Mouse (Mus musculus): ENCODE data around the gene Ccdc172.

The Ccdc172 gene

DNA sequence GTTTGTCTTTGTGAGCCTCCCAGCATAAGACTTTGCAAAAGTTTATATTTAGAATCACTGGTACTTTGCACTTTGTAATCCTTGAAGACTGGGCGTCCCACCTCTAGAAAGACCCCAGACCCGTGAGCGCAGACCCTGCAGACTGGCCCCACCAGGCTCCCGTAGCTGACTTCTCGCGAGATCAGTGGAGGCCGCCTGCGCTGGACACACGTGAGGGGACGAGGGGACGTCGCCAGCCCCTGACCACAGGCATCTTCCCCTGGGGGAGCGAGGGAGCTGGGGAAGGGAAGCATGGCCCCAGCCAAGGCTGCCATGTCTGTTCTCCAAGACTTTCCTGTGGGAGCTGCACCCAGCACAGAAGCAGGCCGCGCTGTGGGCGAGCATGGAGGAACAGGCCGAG is at the start of gene Ccdc172:
Gene Ccdc172 (plus strand): TSS at position 176 of the 400 bp plus-strand sequence.
- no peak for DNase-seq (ENCODE audit: low spot score)

DNA sequence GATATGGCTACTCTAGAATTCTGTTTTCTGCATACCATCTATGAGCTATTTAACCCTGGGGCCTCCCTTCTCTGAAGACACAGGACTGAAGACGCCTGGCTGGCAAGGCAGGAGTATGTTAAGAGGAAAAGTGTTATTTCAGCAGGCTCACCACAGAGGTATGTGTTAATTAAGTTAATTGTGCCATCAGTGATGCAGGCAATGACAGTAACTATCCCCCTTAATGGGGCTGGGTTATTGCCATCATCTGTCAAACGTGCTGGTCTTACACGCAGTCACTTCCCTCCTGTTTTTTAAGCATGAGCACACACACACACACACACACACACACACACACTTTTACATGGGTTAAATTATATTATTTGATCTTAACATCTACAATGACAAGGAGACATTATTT is 48.0 kb upstream of the Ccdc172 start:
- peak; percentile 31 for DNase-seq (ENCODE audit: low spot score)

DNA sequence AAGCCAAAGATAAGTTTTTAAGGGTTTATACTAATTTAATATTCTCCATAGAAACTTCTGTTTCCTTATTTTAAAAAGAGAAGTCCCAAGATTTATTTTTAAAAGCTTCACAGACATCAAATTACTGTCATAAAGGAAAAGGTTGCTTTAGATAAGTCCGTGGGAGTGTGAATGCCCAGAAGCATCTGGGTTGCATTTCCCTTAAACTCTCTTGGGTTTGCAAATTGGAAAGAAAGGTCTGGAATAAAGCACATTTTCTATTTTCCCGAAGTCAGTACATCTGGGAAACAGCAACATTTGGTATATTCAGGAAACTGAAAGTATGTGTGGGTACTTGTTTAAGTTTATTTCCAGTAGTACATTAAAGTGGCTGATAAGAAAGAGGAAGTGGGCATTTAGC is 43.5 kb upstream of the Ccdc172 start:
- no peak for DNase-seq (ENCODE audit: low spot score)

DNA sequence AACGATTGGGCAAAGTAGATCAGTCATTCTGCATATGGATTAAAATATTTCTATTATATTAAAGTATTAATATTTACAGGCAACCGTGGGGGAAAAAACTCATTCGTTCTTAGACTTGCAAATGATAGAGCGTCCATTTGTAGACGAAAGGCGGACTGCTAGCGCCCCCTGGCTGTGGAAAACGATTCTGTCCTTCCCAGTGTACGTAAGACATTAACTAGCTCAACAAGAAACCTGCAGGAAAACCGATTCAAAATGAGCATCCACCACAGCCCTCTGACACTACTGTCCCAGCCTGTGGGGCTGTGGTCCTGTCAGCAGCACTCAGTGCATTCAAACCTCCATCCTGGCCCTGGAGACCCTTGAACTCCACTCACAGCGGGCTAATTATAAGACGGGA is 42.4 kb upstream of the Ccdc172 start:
- peak; percentile 96 for DNase-seq (ENCODE audit: low spot score)

DNA sequence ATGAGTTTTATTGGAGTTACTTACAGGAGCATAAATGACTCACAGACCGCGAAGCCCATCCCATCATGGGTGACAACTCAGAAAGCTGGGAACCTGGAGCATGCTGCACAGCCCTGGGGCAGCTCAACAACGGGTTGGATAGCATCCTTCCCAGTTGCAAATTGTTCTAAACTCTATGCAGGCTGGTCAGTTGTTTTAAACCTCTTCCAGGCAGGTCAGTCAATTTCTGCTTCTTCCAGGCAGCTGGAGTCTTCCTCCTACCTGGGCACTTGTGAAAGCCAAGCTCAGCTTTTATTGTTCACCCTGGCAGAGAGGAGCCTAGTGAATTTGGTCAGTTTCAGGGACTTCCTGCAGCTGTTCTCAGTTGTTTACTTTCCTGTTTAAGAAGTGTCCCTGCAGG is 37.5 kb upstream of the Ccdc172 start:
- DNase-seq (ENCODE audit: low spot score), result no peak

DNA sequence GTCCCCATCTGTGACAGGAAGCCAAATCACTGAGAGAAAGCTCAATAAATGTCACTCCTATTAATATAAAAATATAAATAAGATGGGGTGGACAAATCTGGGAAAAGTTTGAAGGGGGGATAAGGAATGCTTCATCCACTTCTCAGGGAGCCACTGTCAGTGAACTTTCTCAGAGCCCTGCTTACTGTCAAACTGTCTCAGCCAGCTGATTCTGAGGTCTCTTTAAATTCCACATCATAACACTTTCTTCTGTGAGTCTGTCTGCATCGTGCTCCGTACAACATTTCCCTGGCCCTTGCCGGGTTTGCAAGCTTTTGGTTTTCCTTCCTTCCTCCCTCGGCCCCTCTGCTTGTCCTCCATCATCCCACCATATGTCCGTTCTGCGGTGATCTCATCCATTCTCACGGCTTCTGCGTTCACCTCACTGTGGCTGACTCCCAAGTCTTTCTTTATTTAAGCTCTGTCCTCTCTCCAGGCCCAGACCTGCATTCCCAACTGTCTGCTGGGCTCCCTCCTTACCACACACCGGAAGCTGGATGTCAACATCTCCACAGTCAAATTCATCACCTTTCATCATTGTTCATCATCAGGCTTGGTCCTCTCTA is 29.3 kb upstream of the Ccdc172 start:
- DNase-seq (ENCODE audit: low spot score), result no peak

DNA sequence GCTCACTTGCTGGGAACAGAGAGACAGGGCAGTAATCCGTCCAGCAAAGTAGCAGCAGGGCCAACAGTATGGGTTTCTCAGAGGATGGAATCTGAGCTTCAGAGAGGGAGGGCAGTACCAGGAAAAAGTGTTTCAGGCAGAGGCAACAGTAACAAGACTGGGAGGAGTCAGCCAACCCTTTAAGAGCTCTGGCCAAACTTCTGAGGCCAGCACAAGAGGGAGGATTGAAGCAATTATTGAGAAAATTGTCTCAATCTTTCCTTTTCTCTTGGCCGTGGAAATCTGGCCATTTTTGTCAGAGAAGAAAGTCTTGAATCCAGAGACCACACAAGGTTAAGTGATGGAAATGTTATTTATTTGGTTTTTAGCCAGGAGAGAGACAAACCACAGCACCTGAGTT is 25.1 kb upstream of the Ccdc172 start:
- no peak for DNase-seq (ENCODE audit: low spot score)

DNA sequence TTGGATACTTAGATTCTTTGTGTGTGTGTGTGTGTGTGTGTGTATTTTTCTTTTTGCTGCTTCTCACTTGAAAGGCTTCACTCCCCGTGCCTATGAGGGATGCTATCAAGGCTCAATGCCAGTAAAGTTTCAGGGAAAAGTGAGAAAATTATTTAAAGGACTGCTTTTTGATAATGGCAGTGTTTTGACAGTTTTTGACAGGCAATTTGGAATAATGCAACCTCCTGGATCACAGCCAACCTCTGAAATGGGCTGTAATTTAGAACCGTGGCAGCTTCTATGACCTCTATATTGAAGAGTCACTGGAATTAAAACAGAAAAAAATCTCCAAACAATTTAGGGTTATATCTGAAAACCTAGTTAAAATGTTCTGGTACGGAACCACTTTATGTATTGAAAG is 14.7 kb upstream of the Ccdc172 start:
- DNase-seq (ENCODE audit: low spot score), result no peak

DNA sequence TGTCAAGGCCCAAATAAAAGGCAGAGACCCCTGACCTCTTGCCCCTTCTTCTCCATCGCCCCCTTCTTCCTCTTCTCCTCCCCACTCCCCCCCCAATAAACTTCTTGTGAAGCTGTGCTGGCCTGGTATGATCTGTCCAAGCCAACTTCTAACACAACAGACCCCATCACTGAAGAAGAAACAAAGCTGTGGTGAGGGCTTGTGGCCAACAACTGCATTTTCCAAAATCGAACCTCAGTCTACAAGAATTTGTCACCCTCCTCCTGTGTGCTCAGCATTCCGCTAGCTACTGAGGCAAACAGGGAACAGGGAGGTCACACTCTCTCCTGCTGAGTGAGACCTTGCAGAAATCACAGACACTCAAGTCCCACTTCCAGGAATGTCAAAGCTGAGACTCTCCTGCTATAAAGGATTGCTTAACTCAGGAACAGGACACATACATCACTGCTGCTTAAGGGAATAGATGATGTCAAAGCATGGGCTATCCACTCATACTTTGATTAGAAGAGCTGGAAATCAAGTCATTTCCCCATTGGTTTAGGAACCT is 12.3 kb upstream of the Ccdc172 start:
- no peak for DNase-seq (ENCODE audit: low spot score)

DNA sequence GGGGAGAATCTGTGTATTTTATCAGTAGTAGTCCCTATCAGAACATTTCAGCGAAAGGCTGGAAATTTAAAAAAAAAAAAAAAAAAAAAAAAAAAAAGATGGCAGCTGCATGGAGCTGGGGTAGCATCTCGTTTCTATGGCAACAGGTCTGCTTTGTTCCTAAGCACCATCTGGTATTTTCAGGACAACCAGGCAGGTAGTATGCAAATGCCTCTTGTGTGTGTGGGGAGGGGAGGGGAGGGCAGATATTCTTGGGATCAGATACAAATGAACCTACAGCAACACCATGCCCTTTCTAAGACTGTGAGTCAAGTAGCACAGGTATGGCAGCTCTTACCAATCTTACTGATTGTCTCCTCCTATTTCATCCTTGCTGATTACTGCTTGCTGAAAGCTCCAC is 11.7 kb upstream of the Ccdc172 start:
- DNase-seq (ENCODE audit: low spot score), result peak; percentile 51

DNA sequence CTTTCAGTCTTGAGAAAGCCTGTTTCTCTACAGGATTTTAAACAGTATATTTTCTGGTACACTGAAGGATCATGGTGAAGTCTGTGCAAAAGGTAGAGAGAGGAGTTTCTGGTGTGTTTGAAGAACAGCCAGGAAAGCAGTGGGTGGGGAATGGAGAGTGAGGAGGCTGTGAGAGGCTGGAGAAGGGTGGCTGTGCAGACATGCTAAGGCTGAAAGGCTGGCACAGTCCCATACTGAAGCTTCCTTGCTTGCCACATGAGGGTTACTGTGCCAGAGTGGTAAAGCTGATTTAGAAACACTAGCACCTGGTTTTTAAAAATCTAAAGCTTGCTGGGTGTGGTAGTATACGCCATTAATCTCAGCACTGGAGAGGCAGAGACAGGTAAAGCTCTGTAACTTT is 9.9 kb downstream of the Ccdc172 start:
- no peak for DNase-seq (ENCODE audit: low spot score)

DNA sequence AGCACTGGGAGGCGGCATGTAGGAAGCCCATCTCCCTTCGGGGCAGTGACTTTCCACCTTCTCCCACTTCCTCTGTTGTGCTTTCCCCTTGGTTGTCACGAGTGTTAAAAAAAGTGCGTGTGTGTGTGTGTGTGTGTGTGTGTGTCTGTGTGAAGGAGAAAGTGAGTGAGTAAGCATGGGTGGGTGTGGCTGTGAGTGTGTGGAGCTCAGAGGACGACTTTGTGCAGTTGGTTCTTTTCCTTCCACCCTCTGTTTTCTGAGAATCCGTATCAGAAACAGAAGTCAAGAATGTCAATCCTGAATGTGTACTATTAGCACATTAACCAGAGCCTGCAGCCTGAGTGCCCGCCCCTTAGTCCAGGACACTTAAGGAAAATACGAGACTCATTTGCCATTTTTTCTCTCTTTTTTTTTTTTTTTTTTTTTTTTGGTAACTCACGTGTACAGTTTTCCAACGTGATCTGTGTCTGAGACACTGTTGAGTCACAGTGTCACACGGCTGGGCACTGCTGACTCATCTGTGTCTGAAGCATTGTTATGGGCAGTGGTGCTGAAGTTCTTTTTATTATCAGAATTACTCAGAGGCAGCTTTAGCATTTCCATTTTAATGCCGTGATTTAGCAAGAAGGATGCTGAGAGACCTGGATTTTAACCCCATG is 12.1 kb downstream of the Ccdc172 start:
- DNase-seq (ENCODE audit: low spot score), result peak; percentile 29

DNA sequence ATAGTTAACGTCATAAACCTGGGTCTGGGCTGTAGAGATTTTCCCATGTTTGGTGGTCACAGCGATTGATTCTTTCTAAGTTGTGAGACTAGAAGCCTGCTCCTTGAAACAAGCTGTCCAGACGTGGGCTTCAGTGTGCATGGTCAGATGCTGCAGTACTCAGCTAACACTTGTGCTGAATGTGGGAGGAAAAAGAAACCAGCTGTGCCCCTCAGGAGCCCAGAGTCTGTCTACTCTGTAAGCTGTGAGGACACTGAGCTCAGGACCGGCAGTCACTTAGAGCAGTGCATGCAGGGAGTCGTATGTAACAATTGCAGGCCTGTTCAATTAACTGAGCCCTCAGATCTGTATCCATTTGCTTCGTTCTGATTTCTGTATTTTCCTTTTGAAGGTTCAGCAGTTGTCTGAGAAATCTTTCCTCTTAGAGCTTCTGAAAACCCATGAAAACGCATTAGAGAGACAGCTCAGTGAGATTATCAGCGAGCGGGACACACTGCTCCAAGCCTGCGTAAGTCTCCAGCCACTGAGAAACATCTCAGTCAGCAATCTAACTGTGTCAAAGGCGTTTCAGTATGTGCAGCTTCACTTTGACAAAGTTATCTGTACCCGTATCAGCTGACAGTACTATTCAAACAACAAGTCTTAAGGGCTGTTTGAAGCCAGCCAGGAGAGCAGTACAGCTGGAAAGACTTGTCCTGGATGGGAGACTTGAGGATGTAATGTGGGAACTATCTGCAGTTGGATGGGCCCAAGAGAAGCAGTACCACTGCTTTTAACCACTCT is 13.9 kb downstream of the Ccdc172 start:
- DNase-seq (ENCODE audit: low spot score), result no peak

DNA sequence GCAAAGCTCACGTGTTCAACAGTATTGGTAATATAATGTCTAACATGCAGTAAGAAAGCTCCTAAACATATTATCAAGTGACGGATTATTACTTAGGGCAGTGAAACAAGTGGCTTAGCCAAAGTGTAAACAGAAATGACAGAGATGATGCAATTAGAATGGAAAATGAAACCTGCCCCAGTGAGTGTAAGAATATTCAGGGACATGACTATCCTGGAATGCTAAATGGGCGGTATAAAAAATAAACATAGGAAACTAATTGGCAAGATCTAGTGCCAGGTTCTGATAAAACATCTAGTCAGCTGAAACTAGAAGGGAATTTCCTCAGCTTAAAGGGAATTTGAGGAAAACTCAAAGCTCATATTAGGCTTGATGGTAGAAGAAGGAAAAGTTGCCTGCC is 21.3 kb downstream of the Ccdc172 start:
- no peak for DNase-seq (ENCODE audit: low spot score)

DNA sequence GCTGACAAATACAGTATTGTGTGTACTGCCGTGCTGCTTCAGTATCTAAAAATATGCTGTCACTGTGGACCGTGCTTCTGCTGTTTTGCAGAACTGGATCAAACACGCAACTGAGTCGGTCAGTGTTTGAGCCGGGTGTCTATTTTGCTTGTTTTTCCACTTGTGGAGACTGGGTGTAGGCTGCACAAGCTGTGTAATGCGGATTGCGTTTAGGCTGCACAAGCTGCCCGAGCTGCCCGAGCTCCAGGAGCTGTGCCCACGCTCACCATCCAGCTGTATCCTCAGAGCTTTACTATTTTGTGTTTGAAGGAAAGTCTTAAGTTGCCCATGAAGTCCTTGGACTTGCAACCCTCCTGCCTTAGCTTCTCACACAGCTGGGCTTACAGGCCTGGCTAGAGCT is 24.9 kb downstream of the Ccdc172 start:
- no peak for DNase-seq (ENCODE audit: low spot score)

DNA sequence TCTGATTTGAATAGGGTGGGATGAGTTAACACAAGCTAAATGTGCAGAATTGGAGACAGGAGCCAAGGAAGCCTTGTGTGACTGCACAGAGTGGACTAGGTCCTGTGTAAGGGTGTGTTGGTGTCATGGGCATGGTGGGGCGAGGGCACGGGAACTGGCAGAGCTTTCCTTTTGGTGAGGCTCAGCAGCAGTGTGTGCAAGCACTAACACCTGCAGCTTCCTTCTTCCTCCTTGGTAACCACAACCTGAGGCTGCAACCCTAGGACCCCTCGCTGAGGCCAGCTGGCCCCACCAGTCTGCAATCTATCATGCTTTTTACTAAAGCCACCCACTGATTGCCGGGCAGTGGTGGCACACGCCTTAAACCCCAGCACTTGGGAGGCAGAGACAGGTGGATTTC is 28.6 kb downstream of the Ccdc172 start:
- no peak for DNase-seq (ENCODE audit: low spot score)

DNA sequence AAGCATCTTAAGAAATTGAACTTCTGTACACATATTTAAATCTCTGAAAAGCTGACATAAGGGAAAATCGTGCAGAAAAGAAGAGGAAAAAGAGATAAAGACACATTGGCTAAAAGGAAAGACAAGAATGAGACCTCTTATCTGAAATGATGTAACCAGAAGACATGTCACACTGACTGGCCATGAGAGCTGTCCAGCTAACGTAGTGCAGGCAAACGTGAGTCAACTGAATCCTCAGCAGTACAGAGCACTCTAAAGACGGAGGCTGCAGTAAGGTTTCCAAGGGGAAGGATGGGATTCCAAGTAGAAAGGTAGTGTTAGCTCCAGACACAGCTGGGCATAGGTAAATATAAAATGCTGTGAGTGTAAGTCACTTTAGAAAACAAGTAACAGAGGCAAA is 36.6 kb downstream of the Ccdc172 start:
- DNase-seq (ENCODE audit: low spot score), result no peak

DNA sequence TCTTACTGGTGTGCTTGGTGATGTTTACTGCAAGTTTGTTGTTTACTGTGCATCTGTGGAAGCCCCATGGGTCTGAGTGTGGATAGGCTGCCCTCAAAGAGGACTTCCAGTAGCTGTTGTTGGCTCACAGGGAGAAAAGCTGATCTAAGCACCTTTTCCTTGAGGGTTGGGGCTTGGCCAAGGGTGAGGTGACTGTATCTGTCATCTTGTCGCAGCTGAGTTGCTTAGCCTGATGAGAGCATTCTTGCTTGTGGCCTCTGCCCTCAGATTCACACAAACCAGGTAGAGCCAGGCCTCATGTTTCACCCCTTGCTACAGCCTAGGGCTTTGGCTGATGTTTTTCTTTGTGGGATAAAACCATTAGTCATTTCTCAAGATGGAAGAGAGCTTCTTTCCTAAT is 38.7 kb downstream of the Ccdc172 start:
- no peak for DNase-seq (ENCODE audit: low spot score)

DNA sequence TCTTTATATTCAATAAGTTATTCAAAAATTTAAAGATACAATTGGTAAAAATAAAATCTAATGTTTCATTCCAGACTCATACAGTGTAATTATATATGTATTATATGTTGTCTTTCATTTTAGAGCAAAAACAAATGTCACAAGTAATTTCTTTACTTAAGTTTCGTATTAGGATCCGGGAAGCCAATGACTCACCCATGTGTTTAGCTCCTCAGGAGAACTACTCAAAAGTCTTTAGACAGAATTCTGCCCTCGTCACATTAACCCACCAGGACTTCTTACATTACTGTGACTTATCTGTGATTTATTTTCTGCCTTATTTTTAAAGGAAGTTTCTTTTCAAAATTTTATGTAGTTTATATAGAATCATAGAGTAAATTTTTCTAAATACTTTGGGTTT is 39.1 kb downstream of the Ccdc172 start:
- DNase-seq (ENCODE audit: low spot score), result no peak

DNA sequence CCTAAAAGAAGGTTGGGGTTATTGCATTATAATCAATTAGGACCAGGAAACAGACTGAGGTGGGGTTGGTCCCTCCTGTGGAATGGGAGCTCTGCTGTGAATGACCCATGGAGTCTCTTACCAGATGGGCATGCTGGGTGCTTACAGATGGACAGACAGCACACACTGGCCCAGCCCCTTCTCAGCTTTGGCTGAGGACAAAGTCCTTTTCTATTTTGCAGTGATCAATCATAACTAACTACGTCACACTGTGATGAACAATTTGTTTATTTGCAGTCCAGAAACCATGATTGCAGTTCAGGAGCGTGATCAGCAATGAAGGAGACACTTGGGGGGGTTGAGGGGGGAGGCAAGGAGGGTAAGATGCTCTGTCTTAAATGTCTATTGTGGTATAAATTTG is 43.2 kb downstream of the Ccdc172 start:
- DNase-seq (ENCODE audit: low spot score), result no peak

DNA sequence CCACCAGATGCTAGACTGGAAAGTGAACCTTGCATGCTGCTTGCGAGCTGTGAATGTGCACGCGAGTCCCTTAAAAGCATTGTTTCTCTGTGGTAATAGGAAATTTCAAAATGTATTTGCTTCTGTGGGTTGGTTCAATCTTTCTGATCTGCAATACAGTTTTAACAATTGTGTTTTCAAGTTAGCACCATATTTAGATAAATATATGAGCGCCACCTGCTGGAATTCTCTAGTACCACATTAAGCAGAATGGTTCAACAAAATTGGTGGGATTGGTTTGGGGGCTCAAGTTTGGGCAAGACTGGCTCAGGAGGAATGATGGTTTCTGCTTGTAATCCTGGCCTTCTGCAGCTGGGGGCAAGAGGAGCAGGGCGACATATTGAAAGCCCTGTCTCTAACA is 46.6 kb downstream of the Ccdc172 start:
- DNase-seq (ENCODE audit: low spot score), result peak; percentile 82

DNA sequence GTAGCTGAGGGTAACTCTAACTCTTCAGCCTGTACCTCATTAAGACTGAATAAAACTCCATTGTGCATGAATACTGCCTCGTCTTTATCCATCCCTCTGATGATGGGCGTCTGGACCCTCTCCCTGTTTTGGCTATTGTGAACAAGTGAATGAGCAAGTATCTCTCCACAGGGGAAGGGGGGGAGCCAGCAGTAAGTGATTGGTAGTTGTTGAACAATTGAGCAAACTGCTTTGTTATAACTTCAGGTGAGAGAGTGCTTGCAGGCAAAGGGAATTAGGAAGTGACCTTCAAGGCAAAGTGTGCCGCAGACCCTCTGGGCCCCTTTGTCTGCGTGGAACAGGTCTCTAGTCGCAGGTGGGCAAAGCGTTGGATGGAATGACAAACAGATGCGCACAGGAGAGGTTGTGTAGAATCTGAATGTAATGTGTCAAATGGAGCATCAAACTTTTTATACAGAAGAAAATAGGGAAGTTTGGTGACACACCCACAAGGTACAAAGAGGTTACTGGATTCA is 50.6 kb downstream of the Ccdc172 start:
- no peak for DNase-seq (ENCODE audit: low spot score)

DNA sequence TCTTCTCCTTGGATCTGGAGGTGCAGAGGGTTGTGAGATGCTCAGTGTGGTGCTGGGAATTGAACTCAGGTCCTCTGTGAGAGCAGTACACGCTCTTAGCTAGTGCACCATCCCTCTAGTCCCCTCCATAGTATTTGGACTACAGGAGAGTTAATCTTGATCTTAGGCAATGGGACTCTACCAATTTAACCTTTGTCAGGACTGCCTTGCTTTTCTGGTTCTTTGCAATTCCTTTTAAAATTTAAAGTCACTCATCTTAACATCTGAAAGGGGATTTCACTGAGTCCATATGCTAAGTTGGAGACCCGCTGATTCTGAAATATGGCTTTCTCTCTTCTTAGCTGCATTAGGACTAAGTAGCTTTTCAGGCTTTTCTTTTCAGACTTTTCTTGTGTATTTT is 59.8 kb downstream of the Ccdc172 start:
- no peak for DNase-seq (ENCODE audit: low spot score)
